ENCODE assay signal across 20 mouse cellular contexts in the genomic region with DNA sequence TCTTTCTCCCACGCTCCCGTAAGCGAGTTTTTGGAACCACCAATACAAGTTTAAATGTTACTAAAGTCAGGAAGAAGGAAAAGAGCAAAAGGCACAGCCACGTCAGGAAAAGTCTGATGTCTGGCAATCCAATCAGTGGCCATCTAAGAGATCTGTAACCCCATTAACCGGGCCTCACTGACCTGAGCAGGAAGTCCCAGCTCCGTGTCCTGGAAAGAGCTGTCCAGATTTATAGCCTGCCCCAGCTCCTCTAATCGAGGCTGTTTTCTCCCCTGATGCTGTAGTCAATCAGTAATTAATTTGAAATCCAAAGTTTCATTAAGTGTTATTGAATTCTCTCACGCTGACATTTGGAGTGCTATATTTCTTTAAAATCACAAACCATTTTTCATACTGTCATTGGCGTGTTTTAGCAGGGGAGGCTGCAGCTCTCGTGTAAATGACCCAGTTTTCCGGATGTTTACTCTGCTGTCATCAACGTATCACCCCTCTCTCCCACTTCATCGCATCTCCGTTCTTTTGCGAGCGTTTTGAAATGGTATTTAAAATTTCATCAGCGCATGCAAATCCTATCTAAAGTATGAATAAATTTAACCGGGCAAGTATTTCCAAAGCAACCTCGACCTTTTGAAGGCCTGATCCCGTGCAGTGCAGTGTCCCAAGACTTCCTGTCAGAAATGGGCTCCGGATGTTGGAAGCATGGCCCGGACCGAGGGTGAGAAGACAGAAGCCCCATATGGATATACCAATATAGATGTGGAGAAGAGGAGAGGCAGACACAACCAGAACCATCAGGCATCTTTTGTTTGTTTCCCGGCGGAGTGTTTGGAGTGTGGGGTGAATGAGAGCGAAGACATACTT.
"Had no signal": no experiment of that assay in that cellular context is flagged by ENCODE, and none has a peak within 500 bp of the region (broad histone marks: within the 10 kb centered on the region; RNA-seq: fewer than 3 reads in every experiment).

No protein-coding gene starts in this region.

- H3K27ac ChIP-seq: left cerebral cortex, adult 2 months; limb, embryonic 12.5 days; limb, embryonic 15.5 days; liver, embryonic 14.5 days; midbrain, embryonic 12.5 days; midbrain, embryonic 15.5 days; neural tube, embryonic 13.5 days had no signal

- H3K27me3 ChIP-seq: midbrain, embryonic 12.5 days; midbrain, embryonic 15.5 days had no signal

- H3K4me1 ChIP-seq: limb, embryonic 15.5 days; midbrain, embryonic 15.5 days had no signal

- H3K4me2 ChIP-seq: limb, embryonic 12.5 days; limb, embryonic 15.5 days; liver, embryonic 11.5 days; midbrain, embryonic 12.5 days; midbrain, embryonic 15.5 days; neural tube, embryonic 13.5 days had no signal

- H3K4me3 ChIP-seq: left cerebral cortex, adult 2 months; limb, embryonic 12.5 days; limb, embryonic 15.5 days; midbrain, embryonic 12.5 days; midbrain, embryonic 15.5 days; myocyte; neural tube, embryonic 13.5 days had no signal

- ATAC-seq: inflammation-experienced regulatory T-cells, adult 6 months; intestine, embryonic 16.5 days; liver, postnatal 0 days; midbrain, embryonic 15.5 days had no signal

- H3K9ac ChIP-seq: limb, embryonic 12.5 days; limb, embryonic 15.5 days; liver, embryonic 14.5 days; liver, postnatal 0 days; midbrain, embryonic 12.5 days; midbrain, embryonic 15.5 days; neural tube, embryonic 13.5 days had no signal

- H3K36me3 ChIP-seq: limb, embryonic 12.5 days; limb, embryonic 15.5 days; midbrain, embryonic 12.5 days; midbrain, embryonic 15.5 days; neural tube, embryonic 13.5 days had no signal

- DNase-seq: kidney, adult 18-20 months; kidney, adult 9 months; kidney, postnatal 10 days; kidney, postnatal 36 days; layer of hippocampus, postnatal 36 days; liver, postnatal 0 days; retina, postnatal 1 day; thymus, adult 18-20 months; thymus, postnatal 36 days had no signal

- H3K9me3 ChIP-seq: limb, embryonic 12.5 days; limb, embryonic 15.5 days; midbrain, embryonic 12.5 days; midbrain, embryonic 15.5 days; neural tube, embryonic 13.5 days had no signal
